9 mouse cellular contexts compared by ENCODE assay signal in the genomic region with DNA sequence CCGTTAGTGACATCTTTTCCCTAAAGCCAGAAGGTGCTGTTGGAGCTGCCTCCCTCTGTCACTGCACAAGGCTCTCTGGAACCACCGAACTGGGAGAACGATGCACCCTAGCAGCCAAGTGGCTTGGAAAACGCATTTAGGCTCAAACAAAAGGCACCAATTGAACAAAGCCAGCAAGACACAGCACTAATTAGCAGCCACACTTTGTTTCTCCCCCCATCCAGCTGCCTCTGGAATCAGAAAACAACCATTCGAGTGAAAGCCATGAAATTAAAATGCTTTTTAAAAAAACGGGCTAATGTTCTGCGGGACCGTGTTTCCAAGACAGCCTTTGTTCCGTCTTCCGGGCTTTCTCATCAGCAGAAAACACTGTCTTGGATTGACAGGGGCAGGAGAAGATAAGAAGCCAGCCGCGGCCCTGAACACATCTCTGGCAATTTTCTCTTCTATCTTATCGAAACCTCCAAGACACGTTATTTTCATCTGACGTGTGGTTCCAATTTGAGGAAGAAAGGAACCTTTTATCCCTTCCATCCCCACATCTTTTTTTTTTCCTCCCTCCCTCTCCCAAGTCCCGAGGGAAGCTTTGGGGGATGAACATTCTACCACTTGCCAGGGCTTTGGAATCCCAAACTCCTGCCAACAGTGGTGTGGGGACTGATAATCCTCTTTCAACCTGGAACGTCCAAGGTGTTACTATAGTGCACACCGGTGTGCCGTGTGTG. TPM values are rescaled to one million over a fixed set of nuclear protein-coding genes. Genes with fewer than 3 reads are reported as not detected.
DNase-seq lines count a peak whose midpoint lies in the region; ATAC-seq lines count a peak whose summit lies in the region.
"Had no signal": no experiment of that assay in that cellular context is flagged by ENCODE, and none has a peak within 500 bp of the region (broad histone marks: within the 10 kb centered on the region; RNA-seq: fewer than 3 reads in every experiment).

No protein-coding gene starts in this region.

- H3K9me3 ChIP-seq in heart, embryonic 10.5 days: no peaks in the 10 kb centered on the region
- no peaks in the 10 kb centered on the region for H3K9me3 ChIP-seq in hindbrain, embryonic 13.5 days
- H3K9me3 ChIP-seq in midbrain, embryonic 10.5 days (replicated peaks): no peaks in the 10 kb centered on the region

- no peaks in the 10 kb centered on the region; the same call in 1 of the 2 replicates for H3K27me3 ChIP-seq in heart, embryonic 10.5 days (ENCODE audit: insufficient read depth, poor library complexity, severe bottlenecking)
- H3K27me3 ChIP-seq in hindbrain, embryonic 13.5 days: peaks cover 6% of the 10 kb centered on the region; the same call in 1 of the 2 replicates
- H3K27me3 ChIP-seq in midbrain, embryonic 10.5 days (ENCODE audit: low read depth, poor library complexity, severe bottlenecking): peaks cover 17% of the 10 kb centered on the region

- no peak for ATAC-seq in hindbrain, embryonic 13.5 days (ENCODE audit: low FRiP score)

- intact Hi-C loops in heart, postnatal 36 days (cut with DNase I): no loop called here
- intact Hi-C loops in gastrocnemius, postnatal 14 days (cut with DNase I; ENCODE audit: low total_unique reads): no loop called here

- WGBS in heart, embryonic 10.5 days: 6% methylated on average over 19 of the region's 19 CpGs
- 3% methylated on average over 19 of the region's 19 CpGs for WGBS in hindbrain, embryonic 13.5 days
- WGBS in midbrain, embryonic 10.5 days: 12% methylated on average over 19 of the region's 19 CpGs

- peak overlapping the region; percentile 43; the same call in 1 of the 2 replicates for H3K9ac ChIP-seq in hindbrain, embryonic 13.5 days

- peaks cover 54% of the 10 kb centered on the region for H3K4me1 ChIP-seq in heart, embryonic 10.5 days
- peaks cover 51% of the 10 kb centered on the region for H3K4me1 ChIP-seq in hindbrain, embryonic 13.5 days (replicated peaks)
- H3K4me1 ChIP-seq in midbrain, embryonic 10.5 days: peaks cover 38% of the 10 kb centered on the region

- H3K36me3 ChIP-seq in heart, embryonic 10.5 days: no peaks in the 10 kb centered on the region
- no peaks in the 10 kb centered on the region for H3K36me3 ChIP-seq in hindbrain, embryonic 13.5 days
- H3K36me3 ChIP-seq in midbrain, embryonic 10.5 days: no peaks in the 10 kb centered on the region

- H3K4me3 ChIP-seq in heart, embryonic 10.5 days: peak overlapping the region; percentile 48
- no peak overlapping the region for H3K4me3 ChIP-seq in hindbrain, embryonic 13.5 days
- H3K4me3 ChIP-seq in midbrain, embryonic 10.5 days: peak overlapping the region; percentile 31

- peak overlapping the region; percentile 34 for H3K4me2 ChIP-seq in hindbrain, embryonic 13.5 days

- peak overlapping the region; percentile 70 for H3K27ac ChIP-seq in heart, embryonic 10.5 days
- peak overlapping the region; percentile 88 for H3K27ac ChIP-seq in hindbrain, embryonic 13.5 days
- H3K27ac ChIP-seq in midbrain, embryonic 10.5 days (replicated peaks): peak overlapping the region; percentile 70

- no peak for DNase-seq in heart, embryonic 10.5 days (ENCODE audit: low spot score)
- no peak for DNase-seq in heart, postnatal 36 days
- DNase-seq in c-Kit-positive CD71-positive TER-119-positive erythroid progenitor cells, embryonic 14.5 days (ENCODE audit: low spot score): peak; percentile 54
- DNase-seq in midbrain, embryonic 10.5 days (ENCODE audit: low spot score): no peak
- no peak for DNase-seq in adrenal gland, postnatal 4 days (ENCODE audit: low spot score in 2 of 2)
- no peak for DNase-seq in gastrocnemius, postnatal 14 days
- DNase-seq in adrenal gland, adult 2 months: no peak
- DNase-seq: thymus, postnatal 36 days had no signal

RNA-seq across cellular contexts. Expression of gene Sec14l1, which starts 54.8 kb away (rescaled TPM):
- 46.2 and 56.0 TPM in 2 replicates for polyA plus RNA-seq in heart, embryonic 10.5 days (2016; fragmentation: Nextera tagmentation; extraction: Ambion mirVana)
- total RNA-seq in heart, postnatal 36 days (2021): 10 to 100 TPM; 67.9 to 75.2 TPM
- polyA plus RNA-seq in hindbrain, embryonic 13.5 days (2015; fragmentation: Nextera tagmentation; extraction: Ambion mirVana): 63.3 and 65.9 TPM in 2 replicates
- 49.9 and 58.0 TPM in 2 replicates for polyA plus RNA-seq in midbrain, embryonic 10.5 days (2016; fragmentation: Nextera tagmentation; extraction: Ambion mirVana)
- total RNA-seq in adrenal gland, postnatal 4 days (2021): 100 to 1,000 TPM; 171 to 174 TPM
- total RNA-seq in gastrocnemius, postnatal 14 days (2021): 10 to 100 TPM; 58.1 to 58.7 TPM
- 100 to 1,000 TPM; 117 to 175 TPM for total RNA-seq in adrenal gland, adult 2 months (2021)
- polyA plus RNA-seq in adrenal gland, adult 2 months (2012; rRNA removed): 140 and 161 TPM in 2 replicates
